Mouse (Mus musculus) G1E (cell line): ENCODE data around the gene Tmem245.

Experiments used
- CTCF ChIP-seq: IDR thresholded peaks from 2 replicates; pipeline ENCODE4 v1.5.1; 2012; ENCODE audit warnings: low read depth, low read length, inconsistent platforms, mixed read lengths
- GATA1 ChIP-seq: IDR thresholded peaks from 2 replicates; pipeline ENCODE4 v1.6.1; 2012; ENCODE audit warnings: borderline replicate concordance, low read length, inconsistent platforms, mixed read lengths
- TAL1 ChIP-seq: conservative IDR thresholded peaks from 2 replicates; pipeline ENCODE4 v1.6.1; 2012; ENCODE audit warnings: low read depth, low read length, inconsistent platforms, mixed read lengths

- TF ChIP-seq TAL1 (no peak), CTCF (no peak), GATA1 (no peak)
Observed at GRCm38 (mm10) chr4:56905507-56905906, 41.7 kb downstream of the Tmem245 start.
